Mouse (Mus musculus) frontal cortex, adult 2 months (tissue): Measurements from ENCODE around the gene Triobp. TPM values are rescaled to one million over a fixed set of nuclear protein-coding genes. Genes with fewer than 3 reads are reported as not detected.

Experiments
- DNase-seq, 2 experiments: peaks; one replicate each; pipeline ENCODE4 v3.0.0; 2022; ENCODE audit warnings: low spot score in 1 of 2; ENCODE audit errors: extremely low spot score in 1 of 2
- polyA plus RNA-seq: library from polyadenylated mRNA; depleted of rRNA; stranded (reverse); fragments of >200 nt; gene quantifications from 2 replicates; pipeline ENCODE4 v1.2.3, GENCODE M21; 2012; rRNA removed

Gene Triobp
- 11.7 and 13.9 TPM in 2 replicates for polyA plus RNA-seq

DNA sequence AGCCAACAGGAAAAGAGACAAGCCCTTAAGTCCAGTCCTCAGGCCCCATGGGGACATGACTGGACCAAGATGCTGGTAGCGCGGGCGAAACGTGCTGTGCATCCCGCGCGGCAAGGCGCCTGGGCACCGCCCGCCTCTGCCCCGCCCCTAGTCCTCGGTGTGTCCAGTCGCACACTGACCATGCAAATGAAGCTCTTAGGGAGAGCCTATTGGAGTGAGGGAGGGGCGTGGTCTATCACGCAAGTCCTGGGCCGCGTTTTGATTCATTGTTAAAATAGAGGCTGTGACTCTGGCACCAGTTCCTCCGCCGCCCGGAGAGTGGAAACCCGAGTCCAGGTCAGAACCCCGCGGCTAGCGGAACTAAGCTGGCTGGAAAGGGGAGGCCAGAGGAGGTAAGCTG is at the start of gene Triobp:
TSS of gene Triobp (plus strand) at position 68 of the 400 bp plus-strand sequence.
- peak; percentile 66 to 82 for DNase-seq

DNA sequence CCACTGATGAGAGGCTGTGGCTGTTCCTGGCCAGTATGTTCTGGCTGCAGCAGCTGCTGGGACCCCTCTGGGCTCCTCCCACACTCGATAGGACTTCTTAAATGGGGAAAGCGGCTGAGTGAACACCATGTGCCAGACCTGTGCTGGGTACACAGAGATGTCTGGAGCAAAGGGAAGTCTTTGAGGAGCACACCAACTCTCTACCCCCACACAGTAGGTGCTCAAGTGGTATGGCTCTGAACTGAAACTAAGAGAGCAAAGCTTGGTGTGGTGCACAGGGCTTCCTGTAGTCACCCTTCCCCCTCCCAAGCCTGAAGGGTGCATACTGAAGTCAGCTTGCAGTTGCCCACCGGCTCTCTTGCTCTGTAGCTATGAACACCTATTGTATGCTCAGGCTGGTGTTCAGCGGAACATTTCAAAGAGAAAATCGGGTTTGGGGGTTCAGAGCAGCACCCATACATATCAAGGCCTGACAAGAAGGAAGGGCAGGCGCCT is 49.0 kb upstream of the Triobp start:
- no peak for DNase-seq

DNA sequence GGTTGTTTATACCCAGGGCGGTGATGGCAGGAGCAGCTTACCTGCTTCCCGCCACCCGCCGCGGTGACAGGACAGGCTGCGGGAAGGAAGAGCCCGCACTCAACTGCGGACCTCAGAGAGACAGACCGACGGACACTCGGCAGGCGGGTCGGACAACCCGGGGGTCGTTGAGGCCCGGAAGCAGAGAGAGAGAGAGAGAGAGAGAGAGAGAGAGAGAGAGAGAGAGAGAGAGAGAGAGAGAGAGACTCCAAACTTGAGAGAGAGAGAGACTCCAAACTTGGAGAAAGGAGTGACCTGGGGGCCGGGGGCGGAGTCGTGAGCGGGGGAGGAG is 48.1 kb upstream of the Triobp start, which contains the start of gene Gm49510:
TSS of gene Gm49510 (plus strand) at position 259 of the 331 bp plus-strand sequence.
- no peak for DNase-seq

DNA sequence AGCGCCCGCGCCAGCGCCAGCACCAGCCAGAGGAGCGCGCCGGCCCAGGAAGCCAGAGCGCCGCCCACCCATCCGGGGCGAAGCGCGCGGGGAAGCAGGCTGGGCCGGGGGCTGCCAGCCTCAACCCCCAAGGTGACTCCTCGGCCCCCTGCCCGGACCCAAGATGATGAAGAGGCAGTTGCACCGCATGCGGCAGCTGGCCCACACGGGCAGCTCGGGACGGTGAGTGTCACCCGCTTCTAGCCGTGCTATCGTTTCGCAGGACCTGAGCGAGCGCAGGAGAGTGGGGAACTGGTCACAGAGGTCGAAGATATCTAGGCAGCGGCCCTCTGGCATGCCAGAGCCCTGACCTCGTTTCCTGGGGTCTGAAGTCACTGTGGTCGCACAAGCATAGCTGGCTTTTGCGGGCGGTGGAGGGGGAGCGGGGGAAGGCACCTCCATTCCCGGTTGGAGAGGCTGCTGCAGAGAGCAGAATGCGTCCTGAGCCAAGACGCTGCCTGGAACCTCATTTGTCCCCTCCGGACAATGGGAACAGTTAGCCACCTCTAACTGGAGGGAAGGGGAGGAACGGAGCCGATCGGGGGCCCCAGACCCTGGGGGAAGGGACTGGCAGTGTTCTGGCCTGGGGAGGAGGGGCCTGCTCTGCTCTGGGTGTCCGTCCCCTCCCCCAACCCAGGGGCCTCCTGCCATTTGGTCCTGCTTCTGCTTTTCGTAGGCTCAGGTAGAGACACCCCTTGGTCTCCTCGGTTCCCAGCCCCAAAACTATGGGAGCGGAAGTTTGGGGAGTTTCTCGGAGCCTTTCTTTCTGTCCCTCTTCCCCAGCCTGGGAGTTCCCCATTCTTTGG is 47.6 kb upstream of the Triobp start, which contains the start of gene Sh3bp1:
TSS of gene Sh3bp1 (plus strand) at position 29 of the 845 bp plus-strand sequence.
- no peak for DNase-seq

DNA sequence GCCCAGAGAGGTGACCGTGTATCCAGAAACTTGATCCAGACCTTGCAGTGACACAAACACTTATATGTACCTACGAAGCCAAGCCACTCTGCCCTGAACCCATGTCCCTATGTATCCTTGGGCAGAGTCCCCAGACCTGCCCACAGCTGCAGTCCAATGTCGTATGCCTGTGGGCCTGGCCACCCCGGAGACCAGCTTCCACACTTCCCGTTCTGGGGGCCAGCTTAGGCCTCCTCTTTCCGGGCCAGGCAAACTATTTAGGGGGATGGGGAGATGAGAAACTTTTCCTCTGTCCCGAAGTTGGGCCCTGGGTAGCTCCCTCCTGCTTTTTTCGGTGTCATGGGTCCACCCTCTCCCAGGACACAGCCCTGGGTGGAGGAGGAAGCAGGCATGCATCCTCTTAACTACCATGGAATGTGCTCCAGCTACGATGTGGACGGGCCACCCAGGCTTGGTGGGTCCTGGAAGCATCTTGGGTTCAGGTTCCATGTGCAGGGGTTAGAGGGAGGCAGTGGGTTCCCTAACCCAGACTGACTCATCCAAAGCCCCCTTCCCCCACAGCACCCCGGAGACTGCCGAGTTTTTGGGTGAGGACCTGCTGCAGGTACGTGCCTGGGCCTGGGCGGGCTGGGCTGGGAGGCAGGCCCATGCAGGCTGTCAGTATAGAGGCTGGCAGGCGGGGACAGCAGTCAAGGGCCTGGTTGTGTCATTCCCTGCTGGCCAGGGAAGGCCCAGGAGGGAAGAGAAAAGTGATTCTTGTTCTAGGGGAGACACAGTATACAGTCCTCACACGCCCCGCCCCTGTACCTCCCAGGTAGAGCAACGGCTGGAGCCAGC is 46.7 kb upstream of the Triobp start:
- DNase-seq, result no peak

DNA sequence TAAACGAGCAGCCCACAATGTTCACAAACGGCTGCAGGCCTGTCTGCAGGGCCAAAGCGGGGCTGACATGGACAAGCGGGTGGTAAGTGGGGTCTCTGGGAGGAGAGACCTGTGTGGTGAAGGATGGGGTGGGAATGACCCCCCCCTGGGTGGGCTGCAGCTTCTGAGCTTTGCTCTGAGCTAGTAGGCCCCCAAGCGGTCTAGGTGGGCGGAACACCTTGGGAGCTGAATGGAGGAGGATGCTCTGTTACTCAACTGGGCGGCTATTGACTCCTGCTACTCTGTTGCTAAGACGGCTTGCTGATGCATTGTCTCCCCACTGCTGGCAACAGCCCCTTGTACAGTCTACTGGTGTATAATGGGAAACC is 46.1 kb upstream of the Triobp start:
- DNase-seq, result no peak

DNA sequence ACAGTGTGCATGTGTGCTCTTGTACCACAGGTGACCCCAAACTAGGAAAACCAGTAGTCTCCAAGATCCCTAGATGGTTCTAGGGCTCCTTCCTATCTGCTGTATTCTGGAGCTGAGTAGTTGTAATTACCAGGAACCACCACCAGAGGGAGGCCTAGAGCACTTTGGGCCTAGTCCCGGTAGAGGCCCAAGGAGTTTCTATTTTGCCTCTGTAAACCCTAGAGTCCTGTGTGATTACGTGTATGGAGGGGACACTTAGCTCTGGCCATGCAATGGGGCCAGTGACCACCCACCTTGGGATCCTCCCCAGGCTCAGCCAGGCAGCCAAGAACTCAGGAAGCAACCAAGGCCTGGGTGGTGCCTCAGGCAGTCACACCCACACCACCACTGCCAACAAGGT is 44.3 kb upstream of the Triobp start:
- peak in 1 of 2 experiments; percentile 94 for DNase-seq

DNA sequence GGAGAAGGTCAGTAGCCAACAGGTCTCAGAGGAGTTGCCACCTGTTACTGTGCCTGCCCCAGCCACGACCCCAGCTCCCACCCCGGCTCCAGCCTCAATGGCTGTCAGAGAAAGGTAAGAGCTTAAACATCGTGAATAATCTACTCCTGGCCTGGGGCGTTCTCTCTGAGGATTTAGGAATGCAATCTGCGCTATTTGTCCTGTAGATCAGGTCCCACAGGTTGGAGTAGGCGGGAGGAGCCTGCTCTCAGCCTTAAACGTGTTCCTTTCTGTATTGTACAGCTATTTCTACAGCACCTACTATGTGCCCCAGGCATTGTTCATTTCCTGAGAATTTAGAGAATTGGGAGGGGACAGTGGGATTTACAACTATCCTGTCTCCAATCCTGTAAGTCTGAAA is 39.1 kb upstream of the Triobp start:
- no peak for DNase-seq

DNA sequence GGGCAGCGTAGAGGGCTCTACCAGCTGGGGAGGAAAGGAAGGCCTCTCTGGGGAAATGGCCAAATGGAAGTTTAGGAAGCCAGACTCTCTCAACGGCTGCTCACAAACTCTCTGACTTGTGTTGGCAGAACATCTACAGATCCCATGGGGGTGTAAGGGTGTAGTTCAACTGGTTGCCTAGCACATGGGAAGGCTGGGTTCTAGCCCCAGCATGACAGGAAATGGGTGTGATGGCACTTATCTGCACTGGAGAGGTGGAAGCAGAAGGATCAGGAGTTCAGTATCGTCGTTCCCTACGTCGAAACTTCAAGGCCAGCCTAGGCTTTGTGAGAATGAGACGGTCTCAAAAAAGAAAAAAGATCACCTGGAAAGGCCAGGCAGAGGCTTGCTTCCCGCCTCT is 38.5 kb upstream of the Triobp start:
- no peak for DNase-seq

DNA sequence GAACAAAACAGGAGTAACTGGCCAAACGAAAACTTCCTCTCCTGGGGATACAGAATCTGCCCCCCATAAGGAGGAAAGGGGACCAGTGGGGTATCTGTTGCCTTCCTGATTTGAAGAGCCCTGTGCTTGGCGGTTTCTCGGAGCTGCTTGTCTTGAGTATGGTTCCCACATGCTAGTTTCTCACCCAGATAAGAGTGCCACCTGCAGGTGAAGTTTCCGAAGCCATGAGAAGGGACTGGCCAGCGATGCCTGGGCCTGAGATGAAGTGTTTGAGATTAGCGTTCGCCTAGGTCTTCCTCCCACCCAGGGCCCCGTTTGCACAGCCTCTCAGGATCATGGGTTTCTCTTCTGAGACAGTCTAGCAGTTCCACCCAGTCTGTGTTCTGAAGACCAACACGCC is 35.5 kb upstream of the Triobp start:
- peak in 1 of 2 experiments; percentile 60 for DNase-seq

DNA sequence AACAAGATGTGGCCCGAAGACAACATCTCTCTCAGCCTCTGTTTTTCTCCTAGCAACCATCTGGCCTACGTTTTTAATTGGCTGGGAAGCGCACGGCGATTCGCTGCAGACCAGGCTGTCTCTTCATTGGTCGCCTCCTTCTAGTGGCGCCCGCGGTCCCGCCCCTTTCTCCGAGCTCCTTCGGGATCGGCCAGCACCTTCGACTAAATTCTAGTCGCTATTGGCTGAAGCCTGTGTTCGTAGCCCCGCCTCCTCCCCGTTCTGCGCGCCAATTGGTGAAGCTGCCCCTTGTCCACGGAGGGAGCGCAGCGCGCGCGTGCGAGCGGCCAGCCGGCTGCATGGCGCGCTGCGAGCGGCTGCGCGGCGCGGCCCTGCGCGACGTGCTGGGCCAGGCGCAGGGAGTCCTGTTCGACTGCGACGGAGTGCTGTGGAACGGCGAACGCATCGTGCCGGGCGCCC is 33.9 kb upstream of the Triobp start, which contains the start of gene Pdxp:
TSS of gene Pdxp (plus strand) at position 288 of the 459 bp plus-strand sequence.
- peak; percentile 97 to 98 for DNase-seq

DNA sequence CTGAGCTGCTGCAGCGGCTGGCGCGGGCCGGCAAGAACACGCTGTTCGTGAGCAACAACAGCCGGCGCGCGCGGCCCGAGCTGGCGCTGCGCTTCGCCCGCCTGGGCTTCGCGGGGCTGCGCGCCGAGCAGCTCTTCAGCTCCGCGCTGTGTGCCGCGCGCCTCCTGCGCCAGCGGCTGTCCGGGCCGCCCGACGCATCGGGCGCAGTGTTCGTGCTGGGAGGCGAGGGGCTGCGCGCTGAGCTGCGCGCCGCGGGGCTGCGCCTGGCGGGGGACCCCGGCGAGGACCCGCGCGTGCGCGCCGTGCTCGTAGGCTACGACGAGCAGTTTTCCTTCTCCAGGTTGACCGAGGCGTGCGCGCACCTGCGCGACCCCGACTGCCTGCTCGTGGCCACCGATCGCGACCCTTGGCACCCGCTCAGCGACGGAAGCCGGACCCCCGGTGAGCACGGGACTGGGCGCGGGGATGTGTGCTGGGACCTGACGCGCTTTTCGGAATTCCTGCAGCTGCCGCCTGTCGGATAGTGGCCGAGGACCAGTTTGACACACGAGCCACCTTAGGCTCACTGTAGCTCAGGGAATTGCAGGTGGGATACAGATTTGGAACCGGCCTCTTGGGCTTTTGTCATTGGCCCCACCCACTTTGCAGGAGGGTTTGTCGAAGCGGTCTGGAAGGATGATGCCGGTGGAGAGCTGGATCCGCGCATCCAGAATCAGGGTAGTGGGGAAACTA is 33.3 kb upstream of the Triobp start:
- peak in 1 of 2 experiments; percentile 66 for DNase-seq

DNA sequence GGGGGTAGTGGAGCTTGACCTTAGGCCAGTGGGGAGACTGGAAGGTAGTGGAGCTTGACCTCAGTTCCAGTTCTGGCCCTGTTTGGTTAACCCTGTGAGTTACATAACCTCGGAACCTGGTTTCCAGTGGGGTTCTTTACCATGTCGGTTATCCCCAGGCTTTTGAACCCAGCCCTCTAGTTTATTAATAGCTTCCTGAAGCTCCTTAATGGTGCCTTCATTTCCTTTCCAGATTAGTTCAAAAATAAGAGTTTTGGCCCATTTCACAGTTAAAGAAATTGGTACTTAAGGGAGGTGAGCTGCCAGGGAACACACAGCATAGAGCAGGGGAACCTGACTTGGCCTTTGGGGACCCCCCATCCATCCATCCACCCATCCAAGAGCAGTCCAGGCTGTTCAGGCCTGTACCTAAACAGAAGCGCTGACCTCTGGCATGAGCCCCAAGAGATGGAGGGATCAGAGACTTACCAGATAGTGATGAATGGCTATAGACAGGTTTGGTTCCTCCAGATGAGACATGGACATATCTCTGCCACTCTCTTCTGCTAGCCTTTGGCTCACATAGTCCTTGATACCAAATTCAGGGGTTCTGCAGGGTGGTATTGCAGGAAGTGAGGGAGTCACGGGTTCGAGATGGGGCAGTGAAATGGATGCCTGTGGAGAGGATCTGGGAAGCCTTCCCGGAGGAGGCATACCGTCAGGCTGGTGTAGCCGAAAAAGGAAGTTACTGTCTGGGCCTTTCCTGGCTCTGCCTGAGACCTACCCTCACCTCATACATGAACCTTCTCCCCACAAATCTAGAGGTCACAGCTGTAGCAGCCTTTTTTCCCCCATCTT is 32.5 kb upstream of the Triobp start:
- DNase-seq, result no peak

DNA sequence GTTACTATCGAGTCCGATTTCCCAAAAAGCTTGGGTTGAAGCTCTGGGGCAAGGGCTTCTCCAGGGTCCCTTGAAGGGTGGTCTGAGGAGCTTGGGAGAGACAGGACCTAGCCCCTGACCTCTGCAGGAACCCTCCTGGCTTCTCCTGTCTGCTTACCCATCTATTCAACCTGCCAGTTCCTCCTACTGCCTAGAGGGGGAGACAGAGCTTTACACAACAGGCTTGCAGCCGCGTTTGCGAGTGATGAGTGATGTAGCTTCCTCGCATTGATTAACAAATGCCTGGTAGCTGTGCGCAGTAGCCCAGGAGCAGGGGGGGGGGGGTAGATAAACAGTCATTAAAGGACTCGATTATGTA is 31.9 kb upstream of the Triobp start:
- peak; percentile 77 to 88 for DNase-seq

DNA sequence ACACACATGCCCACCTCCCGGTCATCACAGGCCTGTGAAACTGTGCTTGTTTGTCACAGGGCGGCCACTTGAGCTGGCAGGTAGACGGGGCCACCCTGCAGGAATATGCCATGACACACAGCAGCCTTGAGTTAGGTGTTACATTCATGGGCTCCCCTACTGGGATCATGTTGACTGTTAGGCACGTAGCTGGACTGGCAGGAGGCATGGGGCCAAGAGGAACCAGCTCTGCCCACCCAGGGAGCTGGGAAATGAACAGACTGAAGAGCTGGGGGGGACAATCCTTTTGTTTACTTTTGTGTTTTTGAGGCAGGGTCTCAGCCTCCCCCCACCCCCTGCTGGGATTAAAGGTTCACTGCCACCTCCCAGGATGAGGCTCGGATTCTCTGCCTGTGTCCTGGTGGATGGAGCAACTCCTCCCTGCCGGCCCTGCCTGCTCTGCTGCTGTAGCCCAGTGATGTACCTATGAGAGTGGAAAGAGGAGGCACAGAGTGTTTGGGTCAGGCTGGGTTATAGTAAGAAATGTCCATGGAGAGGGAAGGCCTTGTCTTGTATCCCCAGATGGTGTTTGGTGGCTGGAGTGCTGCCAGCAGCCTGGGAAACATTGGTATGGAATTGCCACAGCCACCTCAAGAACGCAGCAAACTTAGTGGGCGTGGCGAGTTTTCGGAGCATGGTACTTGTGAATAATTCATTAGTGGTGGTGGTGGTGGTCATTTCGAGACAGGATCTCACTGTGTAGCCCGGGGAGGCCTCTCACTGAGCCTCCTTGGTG is 31.3 kb upstream of the Triobp start:
- DNase-seq, result peak in 1 of 2 experiments; percentile 57

DNA sequence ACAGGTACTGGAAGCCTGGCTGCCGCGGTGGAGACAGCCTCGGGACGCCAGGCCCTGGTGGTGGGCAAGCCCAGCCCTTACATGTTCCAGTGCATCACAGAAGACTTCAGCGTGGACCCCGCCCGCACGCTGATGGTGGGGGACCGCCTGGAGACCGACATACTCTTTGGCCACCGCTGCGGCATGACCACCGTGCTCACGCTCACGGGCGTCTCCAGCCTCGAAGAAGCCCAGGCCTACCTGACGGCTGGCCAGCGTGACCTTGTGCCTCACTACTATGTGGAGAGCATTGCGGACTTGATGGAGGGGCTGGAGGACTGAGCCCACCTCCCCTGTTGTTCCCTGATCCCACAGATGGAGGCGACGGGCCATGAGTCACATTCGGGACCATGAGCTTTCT is 29.4 kb upstream of the Triobp start:
- DNase-seq, result no peak

DNA sequence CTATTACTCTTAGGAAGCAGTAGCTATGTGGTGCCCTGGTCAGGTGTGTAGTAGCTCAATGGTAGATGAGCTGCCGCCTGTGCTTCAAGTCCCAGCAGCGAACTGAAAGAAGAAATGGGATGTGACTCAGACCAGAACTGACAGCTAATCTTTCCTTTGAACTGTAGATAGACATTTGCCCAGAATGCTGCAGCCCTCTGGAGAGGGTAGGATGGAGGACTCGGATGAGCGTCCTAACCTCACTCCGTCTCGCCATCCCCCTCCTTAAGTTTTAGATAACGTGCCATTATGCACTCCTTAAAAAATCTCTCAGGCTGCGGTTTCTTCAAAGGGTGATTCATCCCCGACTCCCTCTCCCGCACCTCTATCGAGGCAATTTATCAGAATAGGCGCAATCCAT is 27.6 kb upstream of the Triobp start:
- no peak for DNase-seq

DNA sequence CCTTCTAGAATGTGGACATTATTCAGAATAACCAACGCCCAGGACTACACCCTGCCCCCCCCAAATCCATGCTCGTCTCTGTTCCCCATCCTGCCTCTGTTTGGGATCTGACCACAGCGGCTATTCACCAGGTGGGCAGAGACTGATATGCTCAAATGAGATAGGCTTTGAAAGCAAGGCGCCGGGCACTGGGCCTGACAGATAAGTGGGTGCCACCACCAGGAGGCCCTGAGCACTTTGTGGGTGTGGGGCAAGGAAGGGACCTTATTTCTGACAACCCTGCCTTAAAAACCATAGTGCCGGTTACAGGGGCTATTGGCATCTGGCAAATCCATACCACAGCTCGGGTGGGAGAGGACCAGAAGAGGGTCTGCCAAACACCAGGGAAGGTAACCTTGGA is 24.8 kb upstream of the Triobp start:
- no peak for DNase-seq

DNA sequence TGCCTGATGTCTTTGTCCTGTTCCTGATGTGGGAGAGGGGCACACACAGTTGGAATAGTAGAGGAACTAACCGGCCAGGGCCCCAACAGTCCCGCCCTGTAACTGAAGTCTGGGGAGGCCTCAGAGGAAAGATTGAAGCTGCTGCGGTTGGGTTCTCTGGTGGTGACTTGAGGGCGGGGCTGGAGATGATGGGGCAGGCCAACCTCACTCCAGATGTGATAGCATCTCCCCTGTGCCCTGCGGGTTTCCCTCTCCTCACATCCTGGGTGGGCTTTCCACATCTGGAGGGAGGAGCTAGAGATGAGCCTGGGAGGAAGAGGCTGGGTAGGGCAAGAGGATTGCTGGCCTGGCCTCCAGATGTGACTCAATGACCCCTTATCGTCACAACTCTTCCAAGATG is 23.9 kb upstream of the Triobp start:
- DNase-seq, result no peak
